Comparison of ENCODE assay signal across 12 mouse cellular contexts in genomic region chr17:15088166-15088565, GRCm38 (mm10). TPM values are rescaled to one million over a fixed set of nuclear protein-coding genes. Genes with fewer than 3 reads are reported as not detected.
DNase-seq lines count a peak whose midpoint lies in the region; ATAC-seq and TF ChIP-seq lines count a peak whose summit lies in the region.
"Had no signal": no experiment of that assay in that cellular context is flagged by ENCODE, and none has a peak within 500 bp of the region (broad histone marks: within the 10 kb centered on the region; RNA-seq: fewer than 3 reads in every experiment).

No protein-coding gene starts in this region.

- no peaks in the 10 kb centered on the region for H3K36me3 ChIP-seq in C2C12 (ENCODE audit: control insufficient read depth, insufficient read depth)
- no peaks in the 10 kb centered on the region for H3K36me3 ChIP-seq in forebrain, postnatal 0 days (ENCODE audit: insufficient read depth)
- H3K36me3 ChIP-seq in midbrain, embryonic 13.5 days, result no peaks in the 10 kb centered on the region
- H3K36me3 ChIP-seq: lung, embryonic 15.5 days had no signal

- WGBS in forebrain, postnatal 0 days, result 22% methylated on average over 2 of the region's 2 CpGs
- WGBS in midbrain, embryonic 13.5 days, result 18% methylated on average over 2 of the region's 2 CpGs
- WGBS in lung, adult 2 months, result 61% methylated on average over 2 of the region's 2 CpGs

- peak; percentile 34 for ATAC-seq in forebrain, postnatal 0 days
- ATAC-seq in midbrain, embryonic 13.5 days, result peak; percentile 58
- ATAC-seq in frontal cortex, adult (ENCODE audit: low TSS enrichment), result no peak

- no peak for TF ChIP-seq POLR2A in lung, adult 2 months (IDR thresholded peaks at IDR 0.05; ENCODE audit: borderline replicate concordance, extremely low read depth, low read depth, low read length)

- H3K4me1 ChIP-seq in forebrain, postnatal 0 days (ENCODE audit: insufficient read depth), result no peaks in the 10 kb centered on the region
- H3K4me1 ChIP-seq in midbrain, embryonic 13.5 days (replicated peaks), result peaks cover 17% of the 10 kb centered on the region
- no peaks in the 10 kb centered on the region for H3K4me1 ChIP-seq in lung, adult 2 months (ENCODE audit: control insufficient read depth, insufficient read depth, low read length)

- H3K79me3 ChIP-seq in C2C12 (ENCODE audit: low read depth), result no peaks in the 10 kb centered on the region

- no peaks in the 10 kb centered on the region for H3K27me3 ChIP-seq in C2C12 (ENCODE audit: control insufficient read depth, insufficient read depth, insufficient read length)
- H3K27me3 ChIP-seq in forebrain, postnatal 0 days (ENCODE audit: insufficient read depth, low read length), result no peaks in the 10 kb centered on the region
- no peaks in the 10 kb centered on the region for H3K27me3 ChIP-seq in midbrain, embryonic 13.5 days
- H3K27me3 ChIP-seq: lung, embryonic 15.5 days had no signal

- no peak overlapping the region for H3K4me2 ChIP-seq in forebrain, postnatal 0 days (ENCODE audit: low read depth)
- H3K4me2 ChIP-seq in midbrain, embryonic 13.5 days (replicated peaks), result no peak overlapping the region; the same call in 1 of the 2 replicates
- H3K4me2 ChIP-seq: lung, embryonic 15.5 days had no signal

- peak; percentile 11 for DNase-seq in adrenal gland, adult 2 months
- no peak for DNase-seq in adrenal gland, adult (ENCODE audit: inconsistent age in 2 of 2, low spot score in 1 of 2)
- DNase-seq in forebrain, postnatal 0 days, result no peak
- DNase-seq in gastrocnemius, postnatal 36 days, result no peak
- no peak for DNase-seq in lung, adult 2 months
- DNase-seq: gastrocnemius, adult 2 months; kidney, adult 18-20 months had no signal

- intact Hi-C loops in gastrocnemius, postnatal 36 days (cut with DNase I), result no loop called here

- TF ChIP-seq CTCF in C2C12 (IDR thresholded peaks at IDR 0.05; ENCODE audit: control insufficient read depth, insufficient read depth, insufficient read length), result no peak
- TF ChIP-seq CTCF in forebrain, postnatal 0 days (IDR thresholded peaks at IDR 0.05; ENCODE audit: low read depth), result no peak
- TF ChIP-seq CTCF in lung, adult 2 months (IDR thresholded peaks at IDR 0.05; ENCODE audit: insufficient read depth, low read length), result no peak

- H3K9ac ChIP-seq in forebrain, postnatal 0 days, result no peak overlapping the region
- no peak overlapping the region; the same call in 1 of the 2 replicates for H3K9ac ChIP-seq in midbrain, embryonic 13.5 days (replicated peaks)
- H3K9ac ChIP-seq: lung, embryonic 15.5 days had no signal

- H3K9me3 ChIP-seq in forebrain, postnatal 0 days (ENCODE audit: low read length), result no peaks in the 10 kb centered on the region
- no peaks in the 10 kb centered on the region for H3K9me3 ChIP-seq in midbrain, embryonic 13.5 days
- H3K9me3 ChIP-seq: lung, embryonic 15.5 days had no signal

- H3K4me3 ChIP-seq in C2C12 (ENCODE audit: insufficient read depth, poor library complexity, severe bottlenecking), result no peak overlapping the region
- no peak overlapping the region for H3K4me3 ChIP-seq in forebrain, postnatal 0 days (ENCODE audit: low read depth, low read length)
- H3K4me3 ChIP-seq in midbrain, embryonic 13.5 days (replicated peaks), result no peak overlapping the region
- H3K4me3 ChIP-seq in lung, adult 2 months (replicated peaks; ENCODE audit: extremely low read depth, low read depth, low read length), result no peak overlapping the region
- H3K4me3 ChIP-seq: gastrocnemius, adult 2 months; lung, embryonic 15.5 days had no signal

- H3K27ac ChIP-seq in forebrain, postnatal 0 days (ENCODE audit: low read depth, low read length), result no peak overlapping the region
- H3K27ac ChIP-seq in midbrain, embryonic 13.5 days, result peak overlapping the region; percentile 71
- H3K27ac ChIP-seq: gastrocnemius, adult 2 months; lung, embryonic 15.5 days had no signal

- no peaks in the 10 kb centered on the region for H3K79me2 ChIP-seq in C2C12 (ENCODE audit: control insufficient read depth, insufficient read depth)

- no peak overlapping the region for H3ac ChIP-seq in C2C12 (ENCODE audit: control insufficient read depth, insufficient read length, low read depth)

TF ChIP-seq in C2C12, 6 proteins besides CTCF, POLR2A, EP300 and RAD21:
- TF ChIP-seq MYOD1 (IDR thresholded peaks at IDR 0.05; ENCODE audit: control insufficient read depth, insufficient read length, low read depth) (peak; percentile 38), MYOG (IDR thresholded peaks at IDR 0.05; ENCODE audit: control insufficient read depth, extremely low read depth, insufficient read length) (no peak)

RNA-seq across cellular contexts. Expression of gene Gm3448, which starts 46.8 kb away (rescaled TPM):
- 1 to 10 TPM; 4.6 to 4.7 TPM for total RNA-seq in adrenal gland, adult 2 months (2021)
- 0.51 and 1.9 TPM in 2 replicates for polyA plus RNA-seq in adrenal gland, adult 2 months (2012; rRNA removed)
- 0.49 TPM for polyA plus RNA-seq in C2C12 (2012; fragmentation: generic; extraction: Trizol)
- 6.2 TPM in 2 replicates for total RNA-seq in forebrain, postnatal 0 days (2014; rRNA removed)
- polyA plus RNA-seq in forebrain, postnatal 0 days (2015; fragmentation: Nextera tagmentation; extraction: Ambion mirVana), result 1.9 and 2.2 TPM in 2 replicates
- 5.7 and 5.8 TPM in 2 replicates for polyA plus RNA-seq in midbrain, embryonic 13.5 days (2015; fragmentation: Nextera tagmentation; extraction: Ambion mirVana)
- total RNA-seq in gastrocnemius, postnatal 36 days (2021), result under 1 TPM; 0.79 to 0.89 TPM
- 0.51 and 0.90 TPM in 2 replicates for polyA plus RNA-seq in lung, adult 2 months (2012; rRNA removed)

RNA-seq across cellular contexts. Expression of gene Tcte3, which starts 46.9 kb away (rescaled TPM):
- 1 to 10 TPM; 2.0 to 2.1 TPM for total RNA-seq in adrenal gland, adult 2 months (2021)
- not detected in 2 replicates for polyA plus RNA-seq in adrenal gland, adult 2 months (2012; rRNA removed)
- polyA plus RNA-seq in C2C12 (2012; fragmentation: generic; extraction: Trizol), result 0.35 TPM
- not detected in 2 replicates for total RNA-seq in forebrain, postnatal 0 days (2014; rRNA removed)
- 1.2 TPM in 1 of 2 replicates, not detected in the other for polyA plus RNA-seq in forebrain, postnatal 0 days (2015; fragmentation: Nextera tagmentation; extraction: Ambion mirVana)
- not detected in 2 replicates for polyA plus RNA-seq in midbrain, embryonic 13.5 days (2015; fragmentation: Nextera tagmentation; extraction: Ambion mirVana)
- total RNA-seq in gastrocnemius, postnatal 36 days (2021), result not detected
- 0.19 TPM in 1 of 2 replicates, not detected in the other for polyA plus RNA-seq in lung, adult 2 months (2012; rRNA removed)
- total RNA-seq: gastrocnemius, adult 2 months had no signal
- polyA plus RNA-seq: small intestine, adult 2 months had no signal

RNA-seq across cellular contexts. Expression of gene Ermard, which starts 47.2 kb away (rescaled TPM):
- total RNA-seq in adrenal gland, adult 2 months (2021), result 10 to 100 TPM; 39.3 to 47.8 TPM
- 23.2 and 23.9 TPM in 2 replicates for polyA plus RNA-seq in adrenal gland, adult 2 months (2012; rRNA removed)
- polyA plus RNA-seq in C2C12 (2012; fragmentation: generic; extraction: Trizol), result 13.4 TPM
- 37.5 and 39.8 TPM in 2 replicates for total RNA-seq in forebrain, postnatal 0 days (2014; rRNA removed)
- 30.5 and 48.3 TPM in 2 replicates for polyA plus RNA-seq in forebrain, postnatal 0 days (2015; fragmentation: Nextera tagmentation; extraction: Ambion mirVana)
- 111 and 114 TPM in 2 replicates for polyA plus RNA-seq in midbrain, embryonic 13.5 days (2015; fragmentation: Nextera tagmentation; extraction: Ambion mirVana)
- total RNA-seq in gastrocnemius, postnatal 36 days (2021), result 10 to 100 TPM; 13.7 to 17.7 TPM
- 31.6 and 50.8 TPM in 2 replicates for polyA plus RNA-seq in lung, adult 2 months (2012; rRNA removed)
